Mouse (Mus musculus): ENCODE data around the gene Flt1. TPM values are rescaled to one million over a fixed set of nuclear protein-coding genes. Genes with fewer than 3 reads are reported as not detected.

Flt1 gene
- polyA plus RNA-seq, 1 experiment: 2.9 TPM

- 24% methylated on average over 6 of the region's 6 CpGs for WGBS
- Histone ChIP-seq H3K4me1 (ENCODE audit: control insufficient read depth, insufficient read depth, insufficient read length) (peaks cover 3% of the 10 kb centered on the region), H3K4me3 (ENCODE audit: extremely low read depth, insufficient read depth, insufficient read length) (no peak overlapping the region), H3K36me3 (ENCODE audit: control insufficient read depth, insufficient read depth, low read length) (peaks cover 31% of the 10 kb centered on the region), H3K27ac (ENCODE audit: insufficient read depth, low read length) (no peak overlapping the region), H3K27me3 (ENCODE audit: control insufficient read depth, insufficient read depth, low read length) (no peaks in the 10 kb centered on the region)
- no peak for DNase-seq (ENCODE audit: low read depth in 1 of 2, low spot score in 2 of 2)
- TF ChIP-seq CTCF (IDR thresholded peaks at IDR 0.05; ENCODE audit: extremely low read depth, insufficient read depth, insufficient read length, insufficient replicate concordance): no peak
- TF ChIP-seq POLR2A (IDR thresholded peaks at IDR 0.05; ENCODE audit: low read depth, low read length): no peak
Measured at GRCm38 (mm10) chr5:147527006-147527405, 198.8 kb downstream of the Flt1 start.

Other genes starting within 250 kb of the Flt1 start
- 21.5 and 22.8 TPM in 2 replicates for gene Pomp, start 134.4 kb upstream of the Flt1 start, polyA plus RNA-seq (2012; rRNA removed)
- gene Slc46a3, start 168.8 kb upstream of the Flt1 start, polyA plus RNA-seq (2012; rRNA removed): 98.0 and 117 TPM in 2 replicates
- gene Mtus2, start 231.3 kb upstream of the Flt1 start, polyA plus RNA-seq (2012; rRNA removed): 2.3 TPM in 2 replicates